In genomic region chr2:153215421-153215820, GRCm38 (mm10) we compare ENCODE assay signal across 16 mouse cellular contexts. TPM values are rescaled to one million over a fixed set of nuclear protein-coding genes. Genes with fewer than 3 reads are reported as not detected.
DNase-seq lines count a peak whose midpoint lies in the region; ATAC-seq and TF ChIP-seq lines count a peak whose summit lies in the region.
"Had no signal": no experiment of that assay in that cellular context is flagged by ENCODE, and none has a peak within 500 bp of the region (broad histone marks: within the 10 kb centered on the region; RNA-seq: fewer than 3 reads in every experiment).

No protein-coding gene starts in this region.

- no peak for ATAC-seq in liver, embryonic 15.5 days (ENCODE audit: insufficient read depth)
- ATAC-seq: forebrain, postnatal 0 days had no signal

- no peak overlapping the region for H3K9ac ChIP-seq in liver, embryonic 15.5 days
- H3K9ac ChIP-seq: forebrain, postnatal 0 days; hindbrain, embryonic 14.5 days; neural tube, embryonic 15.5 days had no signal

- peak overlapping the region; percentile 15; the same call in 1 of the 2 replicates for H3K27ac ChIP-seq in thymus, adult 2 months (ENCODE audit: control insufficient read depth, insufficient read depth, low read length)
- peak overlapping the region; percentile 96 for H3K27ac ChIP-seq in bone marrow macrophage, adult 2 months (ENCODE audit: insufficient read depth, low read depth, low read length)
- no peak overlapping the region for H3K27ac ChIP-seq in liver, embryonic 15.5 days (replicated peaks)
- H3K27ac ChIP-seq in small intestine, adult 2 months (ENCODE audit: insufficient read depth, low read depth, low read length) = peak overlapping the region; percentile 34; the same call in 1 of the 2 replicates
- H3K27ac ChIP-seq: hindbrain, embryonic 14.5 days; layer of hippocampus, adult 2 months; neural tube, embryonic 15.5 days had no signal

- no peak for TF ChIP-seq CTCF in thymus, adult 2 months (IDR thresholded peaks at IDR 0.05; ENCODE audit: borderline replicate concordance, control insufficient read depth, extremely low read depth, insufficient read depth, low read length, poor library complexity)
- TF ChIP-seq CTCF in bone marrow macrophage, adult 2 months (IDR thresholded peaks at IDR 0.05; ENCODE audit: low read depth, low read length) = no peak
- TF ChIP-seq CTCF in small intestine, adult 2 months (IDR thresholded peaks at IDR 0.05; ENCODE audit: extremely low read depth, insufficient read length, insufficient replicate concordance, low read depth, low read length) = no peak

- no peak for DNase-seq in thymus, adult 2 months
- DNase-seq in thymus, postnatal 4 days = no peak
- DNase-seq in kidney, adult 11 months = no peak
- no peak for DNase-seq in cerebellum, adult 11 months
- no peak for DNase-seq in left cerebral cortex, postnatal 25 days (ENCODE audit: low spot score in 2 of 2)
- DNase-seq: adrenal gland, postnatal 36 days; cerebellum, adult 11-12 months; embryo, embryonic 11 days; forebrain, postnatal 0 days; gastrocnemius, postnatal 14 days had no signal

- 0 out of 2 replicates have a peak overlapping the region, but pooled peaks have one; percentile 6 for H3K4me2 ChIP-seq in liver, embryonic 15.5 days
- H3K4me2 ChIP-seq: hindbrain, embryonic 14.5 days; neural tube, embryonic 15.5 days had no signal

- H3K4me1 ChIP-seq in thymus, adult 2 months (replicated peaks; ENCODE audit: control insufficient read depth, insufficient read depth, low read length) = peaks cover 25% of the 10 kb centered on the region
- H3K4me1 ChIP-seq in bone marrow macrophage, adult 2 months (ENCODE audit: control insufficient read depth, insufficient read depth, low read length) = peaks cover 40% of the 10 kb centered on the region
- peaks cover 35% of the 10 kb centered on the region for H3K4me1 ChIP-seq in liver, embryonic 15.5 days (replicated peaks)
- H3K4me1 ChIP-seq in small intestine, adult 2 months (ENCODE audit: control insufficient read depth, insufficient read depth, insufficient read length, low read length) = peaks cover 12% of the 10 kb centered on the region; the same call in 1 of the 2 replicates
- H3K4me1 ChIP-seq: neural tube, embryonic 15.5 days had no signal

- no peak overlapping the region for H3K4me3 ChIP-seq in thymus, adult 2 months (ENCODE audit: control insufficient read depth, insufficient read depth, low read length)
- no peak overlapping the region for H3K4me3 ChIP-seq in bone marrow macrophage, adult 2 months (ENCODE audit: insufficient read depth, low read length)
- no peak overlapping the region for H3K4me3 ChIP-seq in liver, embryonic 15.5 days (replicated peaks)
- H3K4me3 ChIP-seq in small intestine, adult 2 months (ENCODE audit: low read depth, low read length) = no peak overlapping the region
- H3K4me3 ChIP-seq: layer of hippocampus, adult 2 months; neural tube, embryonic 15.5 days had no signal

- no peak for TF ChIP-seq POLR2A in thymus, adult 2 months (IDR thresholded peaks at IDR 0.05; ENCODE audit: control insufficient read depth, extremely low read depth, insufficient read depth, low read length, poor library complexity)
- TF ChIP-seq POLR2A in bone marrow macrophage, adult 2 months (IDR thresholded peaks at IDR 0.05; ENCODE audit: borderline replicate concordance, low read depth, low read length) = no peak
- TF ChIP-seq POLR2A in small intestine, adult 2 months (IDR thresholded peaks at IDR 0.05; ENCODE audit: low read depth, low read length) = no peak

- H3K9me3 ChIP-seq in liver, embryonic 15.5 days (replicated peaks) = no peaks in the 10 kb centered on the region
- H3K9me3 ChIP-seq: neural tube, embryonic 15.5 days had no signal

- intact Hi-C loops in left cerebral cortex, postnatal 25 days (cut with DNase I) = no loop called here

- no peaks in the 10 kb centered on the region for H3K36me3 ChIP-seq in thymus, adult 2 months (ENCODE audit: control insufficient read depth, insufficient read depth, low read length)
- H3K36me3 ChIP-seq in liver, embryonic 15.5 days (replicated peaks) = no peaks in the 10 kb centered on the region
- no peaks in the 10 kb centered on the region for H3K36me3 ChIP-seq in small intestine, adult 2 months (ENCODE audit: control insufficient read depth, insufficient read depth, low read length)

- 16% methylated on average over 4 of the region's 4 CpGs for WGBS in thymus, adult 2 months
- WGBS in liver, embryonic 15.5 days (ENCODE audit: insufficient replicate concordance) = 35% methylated on average over 4 of the region's 4 CpGs
- 84% methylated on average over 4 of the region's 4 CpGs for WGBS in small intestine, adult 2 months

- H3K27me3 ChIP-seq in thymus, adult 2 months (ENCODE audit: control insufficient read depth, insufficient read depth, low read length) = no peaks in the 10 kb centered on the region
- H3K27me3 ChIP-seq in liver, embryonic 15.5 days = no peaks in the 10 kb centered on the region
- no peaks in the 10 kb centered on the region for H3K27me3 ChIP-seq in small intestine, adult 2 months (ENCODE audit: control insufficient read depth, insufficient read depth, low read length)
- H3K27me3 ChIP-seq: neural tube, embryonic 15.5 days had no signal

RNA-seq across cellular contexts. Expression of gene Tspyl3, which starts 9.8 kb away (rescaled TPM):
- 44.6 and 45.4 TPM in 2 replicates for polyA plus RNA-seq in thymus, adult 2 months (2012; rRNA removed)
- polyA plus RNA-seq in bone marrow macrophage, adult 2 months (2012; ENCODE audit: insufficient read depth, insufficient read length, missing spikeins) = 10.2 and 10.6 TPM in 2 replicates
- 2.1 and 2.6 TPM in 2 replicates for polyA plus RNA-seq in liver, embryonic 15.5 days (2015; fragmentation: Nextera tagmentation; extraction: Ambion mirVana)
- polyA plus RNA-seq in small intestine, adult 2 months (2012; rRNA removed) = 1.7 and 2.4 TPM in 2 replicates
- total RNA-seq in left cerebral cortex, postnatal 25 days (2021) = 10 to 100 TPM; 27.9 to 29.3 TPM

RNA-seq across cellular contexts. Expression of gene Plagl2, which starts 25.8 kb away (rescaled TPM):
- polyA plus RNA-seq in thymus, adult 2 months (2012; rRNA removed) = 29.3 and 34.4 TPM in 2 replicates
- polyA plus RNA-seq in bone marrow macrophage, adult 2 months (2012; ENCODE audit: insufficient read depth, insufficient read length, missing spikeins) = 45.0 and 48.5 TPM in 2 replicates
- 17.1 TPM in 2 replicates for polyA plus RNA-seq in liver, embryonic 15.5 days (2015; fragmentation: Nextera tagmentation; extraction: Ambion mirVana)
- 8.4 and 13.6 TPM in 2 replicates for polyA plus RNA-seq in small intestine, adult 2 months (2012; rRNA removed)
- 1 to 10 TPM; 5.3 to 5.7 TPM for total RNA-seq in left cerebral cortex, postnatal 25 days (2021)

RNA-seq across cellular contexts. Expression of gene Pofut1, which starts 25.9 kb away (rescaled TPM):
- polyA plus RNA-seq in thymus, adult 2 months (2012; rRNA removed) = 30.2 and 30.8 TPM in 2 replicates
- 27.5 and 28.0 TPM in 2 replicates for polyA plus RNA-seq in bone marrow macrophage, adult 2 months (2012; ENCODE audit: insufficient read depth, insufficient read length, missing spikeins)
- 2.6 TPM in 2 replicates for polyA plus RNA-seq in liver, embryonic 15.5 days (2015; fragmentation: Nextera tagmentation; extraction: Ambion mirVana)
- polyA plus RNA-seq in small intestine, adult 2 months (2012; rRNA removed) = 10.5 and 20.4 TPM in 2 replicates
- total RNA-seq in left cerebral cortex, postnatal 25 days (2021) = 10 to 100 TPM; 13.6 to 15.3 TPM

RNA-seq across cellular contexts. Expression of gene Tm9sf4, which starts 54.3 kb away (rescaled TPM):
- polyA plus RNA-seq in thymus, adult 2 months (2012; rRNA removed) = 42.5 and 43.9 TPM in 2 replicates
- 68.7 and 73.5 TPM in 2 replicates for polyA plus RNA-seq in bone marrow macrophage, adult 2 months (2012; ENCODE audit: insufficient read depth, insufficient read length, missing spikeins)
- 29.6 and 29.7 TPM in 2 replicates for polyA plus RNA-seq in liver, embryonic 15.5 days (2015; fragmentation: Nextera tagmentation; extraction: Ambion mirVana)
- 18.3 and 27.9 TPM in 2 replicates for polyA plus RNA-seq in small intestine, adult 2 months (2012; rRNA removed)
- 100 to 1,000 TPM; 116 TPM for total RNA-seq in left cerebral cortex, postnatal 25 days (2021)
